Mouse (Mus musculus) skeletal muscle tissue, adult 2 months (tissue): ENCODE data around the gene Prdm2.

ENCODE experiments used
- DNase-seq: peaks from one replicate; pipeline ENCODE4 v3.0.0-alpha.2; 2012; ENCODE audit warnings: low read depth, low spot score

Prdm2 gene

GRCm38 (mm10) chr4:143106971-143107370 lies 105.8 kb downstream of the Prdm2 start:
- DNase-seq: no peak

- no peak for DNase-seq
Observed at GRCm38 (mm10) chr4:143106566-143106965, 106.2 kb downstream of the Prdm2 start.

- DNase-seq: no peak
Observed at GRCm38 (mm10) chr4:143104739-143105138, 108.1 kb downstream of the Prdm2 start.

- DNase-seq: no peak
Observed at GRCm38 (mm10) chr4:143103811-143104210, 109.0 kb downstream of the Prdm2 start.

- DNase-seq: no peak
Observed at GRCm38 (mm10) chr4:143100157-143100556, 112.6 kb downstream of the Prdm2 start.

GRCm38 (mm10) chr4:143099288-143100039 lies 113.3 kb downstream of the Prdm2 start:
- no peak for DNase-seq

- no peak for DNase-seq
Observed at GRCm38 (mm10) chr4:143092082-143092701, 120.6 kb downstream of the Prdm2 start.

GRCm38 (mm10) chr4:143090551-143090950 lies 122.2 kb downstream of the Prdm2 start:
- DNase-seq: no peak

GRCm38 (mm10) chr4:143074071-143074765 lies 138.6 kb downstream of the Prdm2 start:
- DNase-seq: no peak

- DNase-seq: no peak
Observed at GRCm38 (mm10) chr4:143071791-143072190, 141.0 kb downstream of the Prdm2 start.

- DNase-seq: no peak
Observed at GRCm38 (mm10) chr4:143067006-143067405, 145.8 kb downstream of the Prdm2 start.

GRCm38 (mm10) chr4:143058765-143059344 lies 153.9 kb downstream of the Prdm2 start:
- no peak for DNase-seq
